Mouse (Mus musculus): ENCODE data around the gene Gm28051.

Gm28051 gene

GRCm38 (mm10) chr12:102742056-102742455 lies 15.5 kb downstream of the Gm28051 start:
- DNase-seq = no peak

GRCm38 (mm10) chr12:102740285-102740684 lies 17.3 kb downstream of the Gm28051 start:
- no peak for DNase-seq

GRCm38 (mm10) chr12:102739096-102739495 lies 18.5 kb downstream of the Gm28051 start:
- no peak for DNase-seq

- DNase-seq = peak; percentile 22 to 54
Measured at GRCm38 (mm10) chr12:102733381-102733780, 24.2 kb downstream of the Gm28051 start.

GRCm38 (mm10) chr12:102730798-102731619 lies 26.6 kb downstream of the Gm28051 start:
- no peak for DNase-seq

- DNase-seq = peak; percentile 27 to 32
Measured at GRCm38 (mm10) chr12:102729855-102730797, 27.4 kb downstream of the Gm28051 start.

GRCm38 (mm10) chr12:102725761-102726175 lies 31.8 kb downstream of the Gm28051 start:
- no peak for DNase-seq

GRCm38 (mm10) chr12:102725146-102725545 lies 32.4 kb downstream of the Gm28051 start:
- no peak for DNase-seq

GRCm38 (mm10) chr12:102723861-102724260 lies 33.7 kb downstream of the Gm28051 start:
- no peak for DNase-seq

- DNase-seq = no peak
Measured at GRCm38 (mm10) chr12:102722966-102723365, 34.6 kb downstream of the Gm28051 start.

- no peak for DNase-seq
Measured at GRCm38 (mm10) chr12:102722451-102722850, 35.1 kb downstream of the Gm28051 start.

- DNase-seq = peak in 1 of 2 experiments; percentile 29
Measured at GRCm38 (mm10) chr12:102719552-102720315, 37.8 kb downstream of the Gm28051 start.

- no peak for DNase-seq
Measured at GRCm38 (mm10) chr12:102714654-102715395, 42.7 kb downstream of the Gm28051 start.

- DNase-seq = no peak
Measured at GRCm38 (mm10) chr12:102714116-102714515, 43.4 kb downstream of the Gm28051 start.

GRCm38 (mm10) chr12:102713153-102713865 lies 44.3 kb downstream of the Gm28051 start:
- DNase-seq = no peak

GRCm38 (mm10) chr12:102710851-102711375 lies 46.7 kb downstream of the Gm28051 start:
- DNase-seq = no peak

- DNase-seq = no peak
Measured at GRCm38 (mm10) chr12:102709896-102710295, 47.7 kb downstream of the Gm28051 start.

- no peak for DNase-seq
Measured at GRCm38 (mm10) chr12:102708220-102708619, 49.3 kb downstream of the Gm28051 start.

- DNase-seq = no peak
Measured at GRCm38 (mm10) chr12:102706833-102707463, 50.6 kb downstream of the Gm28051 start.

GRCm38 (mm10) chr12:102705906-102706640 lies 51.5 kb downstream of the Gm28051 start:
- DNase-seq = no peak

All from spleen, adult 18-20 months (tissue).